Mouse (Mus musculus): ENCODE results near the gene Rere.

DNA sequence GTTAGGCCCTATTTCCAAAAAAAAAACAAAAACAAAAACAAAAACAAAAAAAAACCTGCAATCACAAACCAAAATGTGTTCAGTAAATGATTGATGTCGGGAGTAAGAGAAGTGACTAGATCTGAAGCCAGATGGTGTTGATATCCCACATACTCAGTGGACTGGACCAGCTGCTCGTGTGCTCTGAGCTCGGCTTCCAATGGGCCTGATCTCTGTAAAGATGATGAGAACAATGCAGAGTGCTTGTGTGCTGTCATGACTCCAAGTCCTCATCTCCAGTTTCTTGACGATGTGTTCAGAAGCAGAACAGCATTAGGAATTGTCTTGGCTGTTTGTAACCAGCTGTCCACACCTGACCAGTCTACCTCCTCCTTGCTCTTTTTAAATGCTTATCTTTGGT, 210.3 kb downstream of the Rere start:
- TF ChIP-seq CTCF (IDR thresholded peaks at IDR 0.05; ENCODE audit: control insufficient read depth, insufficient read depth, low read length) = no peak
- no peak for TF ChIP-seq POLR2A (IDR thresholded peaks at IDR 0.05; ENCODE audit: borderline replicate concordance, control insufficient read depth, low read depth, low read length)

Data from bone marrow, adult 2 months (tissue).